Mouse (Mus musculus) sigmoid colon, adult 10 weeks (tissue): Measurements from ENCODE around the gene Mymk. TPM values are rescaled to one million over a fixed set of nuclear protein-coding genes. Genes with fewer than 3 reads are reported as not detected.

Experiments used
- polyA plus RNA-seq: library from polyadenylated mRNA; stranded (reverse); fragments of 350-450 nt; fragmentation: Illumina TruSeq; extraction: RNeasy Lipid Tissue Mini Kit (QIAGEN cat#74804); gene quantifications from one replicate; pipeline ENCODE4 v1.2.3, GENCODE M21; 2014; ENCODE audit warnings: low read depth, low replicate concordance

Gene Mymk
- polyA plus RNA-seq: not detected

DNA sequence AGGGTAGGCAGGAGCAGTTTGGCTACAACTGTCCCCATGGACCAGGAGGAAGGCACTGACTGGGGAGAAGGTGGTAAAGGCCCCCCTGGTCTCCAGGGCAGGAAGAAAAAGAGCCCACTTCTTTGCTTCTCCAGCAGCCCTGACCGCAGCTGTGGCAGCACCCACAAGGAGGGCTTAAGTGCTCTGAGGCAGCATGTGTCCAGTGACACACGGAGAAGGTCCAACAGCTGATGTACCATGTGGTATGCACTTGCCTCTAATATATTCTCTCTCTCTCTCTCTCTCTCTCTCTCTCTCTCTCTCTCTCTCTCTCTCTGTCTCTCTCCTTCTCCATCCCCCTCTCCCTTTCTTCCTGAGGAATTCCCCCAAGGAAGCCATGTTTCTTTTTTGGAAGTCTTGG is at the start of gene Mymk:
Mymk (minus strand) TSS at position 202 of the 400 bp plus-strand sequence.

DNA sequence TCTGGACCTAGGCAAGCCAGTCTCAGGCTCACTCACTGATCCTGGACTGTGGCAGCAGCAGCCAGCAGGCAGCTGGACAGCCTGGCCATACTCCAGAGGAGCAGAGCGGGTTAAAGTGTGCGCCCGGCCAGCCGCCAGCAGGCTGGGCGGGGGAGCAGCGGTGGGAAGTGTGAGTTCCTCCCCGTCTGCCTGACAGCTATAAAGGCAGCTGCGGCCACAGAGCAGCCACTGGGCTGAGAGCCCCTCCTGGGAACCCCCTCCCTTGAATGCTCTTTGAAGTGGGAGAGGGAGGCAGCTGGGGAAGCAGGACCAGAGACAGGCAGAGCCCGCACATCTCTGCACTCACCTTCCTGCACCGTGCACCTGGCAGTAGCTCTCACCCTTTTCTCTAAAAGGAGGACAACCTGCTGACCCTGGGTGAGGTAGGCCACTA is 7.2 kb upstream of the Mymk start, which contains the start of gene Adamtsl2:
Adamtsl2 (plus strand) TSS at position 228 of the 433 bp plus-strand sequence.

DNA sequence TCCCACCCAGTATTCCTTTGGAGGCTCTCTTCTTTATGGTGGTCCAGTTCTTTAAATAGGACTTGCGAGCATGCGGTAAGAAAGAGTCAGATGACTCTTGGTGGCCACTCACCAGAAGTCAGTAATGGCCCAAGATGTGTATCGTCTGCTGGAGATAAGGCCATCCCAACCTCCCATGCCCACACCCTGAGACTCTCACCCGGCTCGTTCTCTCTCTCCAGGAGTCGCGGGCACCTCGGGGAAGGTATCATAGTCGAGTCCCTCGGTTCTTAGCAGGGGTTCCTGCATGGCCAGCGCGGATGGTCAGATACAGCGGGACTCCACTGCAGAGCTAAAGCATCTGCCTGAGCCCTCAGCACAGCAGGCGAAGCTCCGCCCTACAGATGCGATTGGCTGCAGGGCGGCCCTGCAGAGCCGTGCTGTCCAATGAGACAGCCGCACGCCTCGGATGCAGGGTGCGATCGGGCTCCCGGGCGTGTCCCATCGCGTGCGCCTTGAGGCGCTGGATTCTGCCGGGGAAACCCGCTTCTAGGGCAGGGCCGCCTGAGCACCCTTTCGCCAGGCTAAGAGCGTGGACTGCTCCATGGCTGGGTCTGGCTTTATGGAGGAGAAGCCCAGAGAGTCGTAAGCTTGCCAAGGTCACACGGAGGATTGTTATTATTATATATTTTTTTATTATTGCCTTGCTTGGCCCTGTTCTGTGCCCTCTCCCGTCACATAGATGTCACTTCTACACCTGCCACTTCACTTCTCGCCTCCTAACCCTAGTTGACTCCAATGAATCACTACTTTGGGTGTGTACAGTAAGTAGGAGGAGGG is 44.2 kb downstream of the Mymk start, which contains the start of gene Slc2a6:
Slc2a6 (minus strand) TSS at position 381 of the 819 bp plus-strand sequence.

Other genes with a start within 250 kb of the Mymk start
- gene Abo, start 207.2 kb downstream of the Mymk start, polyA plus RNA-seq: 5.7 TPM
- 11.2 TPM for gene Surf6, start 169.3 kb downstream of the Mymk start, polyA plus RNA-seq
- 8.1 TPM for gene Med22, start 161.5 kb downstream of the Mymk start, polyA plus RNA-seq
- gene Rpl7a, start 161.4 kb downstream of the Mymk start, polyA plus RNA-seq: 58.1 TPM
- gene Surf2, start 155.8 kb downstream of the Mymk start, polyA plus RNA-seq: 10.4 TPM
- gene Surf1, start 155.6 kb downstream of the Mymk start, polyA plus RNA-seq: 55.3 TPM
- 77.8 TPM for gene Surf4, start 138.3 kb downstream of the Mymk start, polyA plus RNA-seq
- not detected for gene Stkld1, start 138.1 kb downstream of the Mymk start, polyA plus RNA-seq
- 56.8 TPM for gene Rexo4, start 107.8 kb downstream of the Mymk start, polyA plus RNA-seq
- gene Adamts13, start 98.8 kb downstream of the Mymk start, polyA plus RNA-seq: 0.16 TPM
- 25.0 TPM for gene Cacfd1, start 62.3 kb downstream of the Mymk start, polyA plus RNA-seq
- not detected for gene Slc2a6, start 44.2 kb downstream of the Mymk start, polyA plus RNA-seq
- not detected for gene Adamtsl2, start 7.2 kb upstream of the Mymk start, polyA plus RNA-seq
- not detected for gene Fam163b, start 70.3 kb upstream of the Mymk start, polyA plus RNA-seq
- gene Dbh, start 93.1 kb upstream of the Mymk start, polyA plus RNA-seq: not detected
- gene Sardh, start 176.2 kb upstream of the Mymk start, polyA plus RNA-seq: 0.63 TPM